Mouse (Mus musculus): ENCODE results near the gene Nfe2l3. TPM values are rescaled to one million over a fixed set of nuclear protein-coding genes. Genes with fewer than 3 reads are reported as not detected.
"Not testable (repeated sequence)": the region's sequence is repeated elsewhere in the genome, so short reads cannot be mapped to it uniquely, and the experiment has no call there.

The Nfe2l3 gene
- 5.1 and 6.2 TPM in 2 replicates for polyA plus RNA-seq (2012; rRNA removed)

DNA sequence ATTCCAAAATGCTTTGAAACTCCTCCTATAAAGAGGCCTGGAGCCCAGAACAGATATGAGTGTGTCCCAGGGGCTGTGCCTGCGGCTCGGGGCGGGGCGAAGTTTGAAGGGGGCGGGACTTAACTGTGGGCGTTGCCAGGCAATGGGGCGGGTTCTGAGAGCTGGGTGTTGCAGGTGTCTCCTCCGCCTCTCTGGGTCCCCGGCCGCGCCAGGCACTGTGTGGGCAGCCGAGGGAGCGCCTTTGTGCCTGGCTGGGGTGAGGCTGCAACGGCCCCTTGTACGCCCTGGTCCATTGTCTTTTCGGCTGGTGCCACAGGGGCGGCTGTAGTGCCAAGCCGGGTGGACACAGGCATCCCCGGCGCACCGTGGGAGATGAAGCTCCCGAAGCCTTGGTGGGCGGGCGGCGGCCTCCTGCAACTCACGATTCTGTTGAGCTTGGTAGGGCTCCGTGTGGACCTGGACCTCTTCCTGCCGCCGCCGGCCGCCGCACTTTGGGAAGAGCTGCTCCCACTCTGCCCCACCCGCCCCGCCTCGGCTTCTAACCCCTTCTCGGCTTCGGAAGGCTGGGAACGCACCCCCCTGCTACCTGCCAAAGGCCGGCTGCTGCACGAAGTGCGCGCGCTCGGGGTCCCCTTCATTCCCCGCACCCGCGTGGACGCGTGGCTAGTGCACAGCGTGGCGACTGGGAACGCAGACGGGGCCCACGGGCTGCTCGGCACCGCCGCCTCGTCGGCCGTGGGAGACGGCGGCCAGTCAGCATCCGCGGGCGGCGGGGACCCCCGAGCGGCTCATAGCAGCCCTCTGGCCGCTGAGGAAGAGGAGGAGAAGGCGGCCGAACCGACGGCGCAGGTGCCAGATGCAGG, at the start of gene Nfe2l3:
TSS of gene Nfe2l3 (plus strand) at position 136 of the 863 bp plus-strand sequence.
- Histone ChIP-seq H3K27me3 (ENCODE audit: control insufficient read depth, insufficient read depth, low read length) (no peaks in the 10 kb centered on the region; the same call in 1 of the 2 replicates), H3K4me3 (replicated peaks; ENCODE audit: insufficient read depth, low read depth, low read length) (peak within 1 kb of the TSS; percentile 34), H3K27ac (ENCODE audit: insufficient read depth, low read length) (no peak within 1 kb of the TSS), H3K4me1 (ENCODE audit: control insufficient read depth, insufficient read depth, low read length) (no peaks in the 10 kb centered on the region)
- 1% methylated on average over 74 of the region's 74 CpGs for WGBS
- peak; percentile 30 to 39 for DNase-seq
- TF ChIP-seq CTCF (IDR thresholded peaks at IDR 0.05; ENCODE audit: borderline replicate concordance, insufficient read depth, low read depth, low read length) (no peak), POLR2A (IDR thresholded peaks at IDR 0.05; ENCODE audit: borderline replicate concordance, insufficient read depth, low read length) (no peak)

DNA sequence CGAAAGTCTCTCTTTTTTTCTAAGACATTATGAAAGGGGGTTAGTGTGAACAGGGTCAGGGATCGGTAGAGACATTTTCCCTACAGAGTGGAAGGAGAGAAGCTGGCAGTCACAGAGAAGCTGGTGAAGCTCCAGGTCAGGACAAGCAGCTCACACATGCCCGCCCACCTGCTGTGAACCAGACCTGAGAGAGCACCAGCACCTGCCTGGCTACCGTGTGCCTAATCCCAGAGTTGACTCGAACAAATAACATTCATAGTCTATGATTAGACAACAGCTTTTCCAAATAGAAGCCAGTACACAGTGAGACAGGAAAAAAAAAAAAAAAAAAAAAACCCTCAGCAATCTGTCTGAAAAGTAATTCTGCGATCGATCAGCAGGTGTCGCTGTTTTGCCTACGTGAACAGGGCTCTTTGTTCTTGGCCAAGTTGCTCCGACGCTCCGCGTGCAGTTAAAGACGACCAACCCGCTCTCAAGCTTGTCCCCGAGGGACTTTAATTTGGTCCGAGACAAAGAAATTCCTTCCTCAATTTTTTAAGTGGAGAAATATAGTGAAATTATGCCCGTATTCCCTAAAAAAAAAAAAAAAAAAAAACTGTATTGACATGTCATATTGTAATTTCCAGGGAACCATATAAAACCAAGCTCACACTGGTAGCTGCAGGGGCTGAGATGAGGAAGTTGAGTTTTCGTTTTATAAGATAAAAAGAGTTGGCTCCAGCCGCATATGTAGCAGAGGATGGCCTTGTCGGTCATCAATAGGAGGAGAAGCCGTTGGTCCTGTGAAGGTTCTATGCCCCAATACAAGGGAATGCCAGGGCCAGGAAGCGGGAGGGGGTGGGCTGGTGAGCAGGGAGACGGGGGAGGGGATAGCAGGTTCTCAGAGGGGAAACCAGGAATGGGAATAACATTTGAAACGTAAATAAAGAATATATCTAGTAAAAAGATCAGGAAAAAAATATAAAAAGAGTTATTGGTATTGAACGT, 48.4 kb upstream of the Nfe2l3 start:
- no peaks in the 10 kb centered on the region for H3K4me1 ChIP-seq (ENCODE audit: control insufficient read depth, insufficient read depth, low read length)
- H3K4me3 ChIP-seq (replicated peaks; ENCODE audit: insufficient read depth, low read depth, low read length): no peak overlapping the region
- H3K27me3 ChIP-seq (ENCODE audit: control insufficient read depth, insufficient read depth, low read length): no peaks in the 10 kb centered on the region
- 15% methylated on average over 26 of the region's 26 CpGs for WGBS
- H3K27ac ChIP-seq (ENCODE audit: insufficient read depth, low read length): no peak overlapping the region
- TF ChIP-seq CTCF (IDR thresholded peaks at IDR 0.05; ENCODE audit: borderline replicate concordance, insufficient read depth, low read depth, low read length): peak; percentile 75
- no peak for TF ChIP-seq POLR2A (IDR thresholded peaks at IDR 0.05; ENCODE audit: borderline replicate concordance, insufficient read depth, low read length)
- peak; percentile 79 to 85 for DNase-seq

DNA sequence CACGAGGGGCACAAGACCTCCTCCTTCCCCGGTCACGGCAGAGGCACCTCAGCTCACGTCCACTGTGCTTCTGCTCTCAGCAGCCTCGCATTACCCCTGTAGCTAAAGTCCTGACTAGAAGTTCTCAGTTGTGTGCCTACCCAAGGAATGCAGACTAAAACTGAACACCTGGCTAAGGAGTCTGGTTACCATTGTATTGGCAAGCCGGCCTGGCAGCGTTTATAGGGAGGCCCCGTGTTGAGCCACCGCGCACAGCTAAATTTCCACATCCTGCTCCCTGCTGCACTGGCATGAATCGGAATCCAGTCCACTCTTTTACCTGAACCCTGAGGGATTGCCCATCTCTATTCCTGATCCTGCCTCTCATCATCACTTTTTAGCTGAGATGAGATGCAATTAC, 42.0 kb upstream of the Nfe2l3 start:
- no peak overlapping the region for H3K27ac ChIP-seq (ENCODE audit: insufficient read depth, low read length)
- 70% methylated on average over 11 of the region's 11 CpGs for WGBS
- no peak for DNase-seq
- H3K27me3 ChIP-seq (ENCODE audit: control insufficient read depth, insufficient read depth, low read length): no peaks in the 10 kb centered on the region
- no peak for TF ChIP-seq CTCF (IDR thresholded peaks at IDR 0.05; ENCODE audit: borderline replicate concordance, insufficient read depth, low read depth, low read length)
- TF ChIP-seq POLR2A (IDR thresholded peaks at IDR 0.05; ENCODE audit: borderline replicate concordance, insufficient read depth, low read length): no peak
- peaks cover 4% of the 10 kb centered on the region for H3K4me1 ChIP-seq (ENCODE audit: control insufficient read depth, insufficient read depth, low read length)
- no peak overlapping the region for H3K4me3 ChIP-seq (replicated peaks; ENCODE audit: insufficient read depth, low read depth, low read length)

DNA sequence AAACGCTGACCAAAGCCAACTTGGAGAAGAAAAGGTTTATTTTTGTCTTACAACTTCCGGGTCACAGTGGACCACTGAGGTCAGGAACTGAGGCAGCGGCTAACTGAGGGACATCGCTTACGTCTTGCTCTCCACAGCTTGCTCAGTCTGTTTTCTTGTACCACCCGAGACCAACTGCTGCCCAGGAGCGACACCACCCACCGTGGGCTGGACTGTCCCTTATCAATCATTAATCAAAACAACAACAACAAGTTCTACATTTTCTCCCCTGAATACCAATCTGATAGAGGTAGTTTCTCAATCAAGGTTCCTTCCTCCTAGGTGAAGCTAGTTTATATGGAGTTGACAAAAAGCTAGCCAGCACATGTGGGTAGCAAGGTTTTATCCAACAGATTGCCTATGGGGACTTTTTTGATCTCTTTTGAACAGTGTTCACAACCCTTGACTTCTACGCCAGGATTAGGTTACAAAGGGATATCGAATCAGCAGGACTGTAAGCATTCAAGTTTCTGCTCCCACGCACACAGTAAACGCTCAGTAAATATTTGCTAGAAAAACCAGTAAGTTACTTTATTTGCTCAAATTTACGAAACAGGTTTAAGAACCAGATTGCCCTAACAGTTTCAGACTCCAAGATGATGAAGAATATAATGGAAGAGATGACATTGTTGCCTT, 40.5 kb upstream of the Nfe2l3 start:
- Histone ChIP-seq H3K27ac (ENCODE audit: insufficient read depth, low read length) (no peak overlapping the region), H3K4me3 (replicated peaks; ENCODE audit: insufficient read depth, low read depth, low read length) (no peak overlapping the region), H3K27me3 (ENCODE audit: control insufficient read depth, insufficient read depth, low read length) (no peaks in the 10 kb centered on the region), H3K4me1 (ENCODE audit: control insufficient read depth, insufficient read depth, low read length) (peaks cover 4% of the 10 kb centered on the region)
- DNase-seq: no peak
- TF ChIP-seq POLR2A (IDR thresholded peaks at IDR 0.05; ENCODE audit: borderline replicate concordance, insufficient read depth, low read length) (no peak), CTCF (IDR thresholded peaks at IDR 0.05; ENCODE audit: borderline replicate concordance, insufficient read depth, low read depth, low read length) (no peak)
- WGBS: 86% methylated on average over 13 of the region's 13 CpGs

DNA sequence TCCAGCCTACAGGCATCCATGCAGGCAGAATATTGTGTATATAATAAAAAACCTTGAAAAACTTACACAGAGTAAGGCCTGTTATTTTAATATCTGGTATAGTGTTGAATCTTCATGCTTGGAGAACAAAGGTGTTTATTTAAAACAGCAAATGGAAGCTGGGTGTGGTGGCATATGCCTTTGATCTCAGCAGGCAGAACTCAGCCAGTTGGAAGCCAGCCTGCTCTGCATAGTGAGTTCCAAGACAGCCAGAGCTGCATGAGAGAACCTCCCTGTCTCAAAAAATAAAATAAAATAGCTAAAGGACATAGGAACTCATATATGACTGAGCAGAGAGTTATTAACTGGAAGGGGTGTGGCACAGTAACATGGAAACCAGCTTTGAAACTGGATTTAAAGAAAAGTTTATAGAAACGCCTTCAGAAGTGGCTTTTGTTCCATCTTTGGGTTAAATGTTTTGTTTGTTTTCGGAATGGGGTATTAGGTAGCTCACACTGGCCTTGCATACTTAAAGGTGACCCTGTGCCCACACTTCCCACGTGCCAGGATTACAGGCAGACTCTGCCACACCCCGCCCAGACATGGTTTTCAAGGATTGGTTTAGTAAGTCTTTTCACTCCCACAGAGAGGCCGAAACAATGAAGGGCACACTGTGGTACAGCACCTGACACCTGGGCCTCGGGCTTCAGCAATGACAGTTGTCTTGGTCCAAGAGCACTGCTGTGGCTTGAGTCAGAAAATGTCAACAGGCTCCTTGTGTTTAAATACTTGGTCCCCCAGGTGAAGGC, 38.9 kb upstream of the Nfe2l3 start:
- H3K4me1 ChIP-seq (ENCODE audit: control insufficient read depth, insufficient read depth, low read length): peaks cover 4% of the 10 kb centered on the region
- H3K4me3 ChIP-seq (replicated peaks; ENCODE audit: insufficient read depth, low read depth, low read length): no peak overlapping the region
- TF ChIP-seq CTCF (IDR thresholded peaks at IDR 0.05; ENCODE audit: borderline replicate concordance, insufficient read depth, low read depth, low read length) (no peak), POLR2A (IDR thresholded peaks at IDR 0.05; ENCODE audit: borderline replicate concordance, insufficient read depth, low read length) (no peak)
- H3K27me3 ChIP-seq (ENCODE audit: control insufficient read depth, insufficient read depth, low read length): no peaks in the 10 kb centered on the region
- WGBS: 72% methylated on average over 6 of the region's 6 CpGs
- DNase-seq: peak in 1 of 2 experiments; percentile 30
- no peak overlapping the region for H3K27ac ChIP-seq (ENCODE audit: insufficient read depth, low read length)

DNA sequence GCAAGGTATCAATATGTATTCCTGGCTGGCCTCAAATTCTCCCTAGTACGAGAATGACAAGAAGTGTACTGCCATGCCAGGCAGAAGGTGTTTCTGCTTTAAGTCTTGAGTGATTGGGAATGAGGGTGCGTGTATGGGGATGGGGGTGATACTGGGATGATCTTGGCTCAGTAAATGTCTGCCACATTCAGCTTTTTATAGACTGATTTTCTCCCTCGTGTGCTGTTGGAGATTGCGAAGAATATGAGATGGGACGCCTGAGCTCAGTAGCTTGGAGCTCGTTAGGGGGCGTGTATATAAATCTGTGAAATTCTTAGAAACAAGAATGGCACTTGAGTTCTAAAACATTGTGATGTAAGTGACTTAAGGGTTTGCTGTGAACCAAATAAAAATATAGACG, 38.1 kb upstream of the Nfe2l3 start:
- H3K27ac ChIP-seq (ENCODE audit: insufficient read depth, low read length); H3K27me3 ChIP-seq (ENCODE audit: control insufficient read depth, insufficient read depth, low read length); H3K4me3 ChIP-seq (replicated peaks; ENCODE audit: insufficient read depth, low read depth, low read length); DNase-seq; H3K4me1 ChIP-seq (ENCODE audit: control insufficient read depth, insufficient read depth, low read length): not testable (repeated sequence)
- 92% methylated on average over 8 of the region's 8 CpGs for WGBS

DNA sequence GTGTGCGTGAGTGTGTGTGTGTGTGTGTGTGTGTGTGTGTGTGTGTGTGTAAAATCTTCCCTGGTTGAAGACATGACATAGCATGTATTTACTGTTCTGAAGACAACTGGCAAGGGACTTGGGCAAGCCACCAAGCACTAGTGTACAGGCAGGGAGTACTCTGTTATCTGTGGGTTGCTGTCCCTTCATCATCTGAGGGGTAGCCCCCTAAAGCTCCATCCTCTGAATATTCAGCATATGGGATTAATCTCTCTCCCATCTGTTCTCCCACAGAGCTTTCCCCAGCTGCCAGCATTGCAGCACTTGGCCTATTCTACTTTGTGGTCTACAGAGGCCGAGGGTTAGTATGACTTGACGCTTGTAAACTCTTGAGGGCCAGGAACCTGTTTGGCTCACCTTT, 37.5 kb upstream of the Nfe2l3 start:
- not testable (repeated sequence) for H3K4me1 ChIP-seq (ENCODE audit: control insufficient read depth, insufficient read depth, low read length); DNase-seq; H3K4me3 ChIP-seq (replicated peaks; ENCODE audit: insufficient read depth, low read depth, low read length); H3K27me3 ChIP-seq (ENCODE audit: control insufficient read depth, insufficient read depth, low read length); H3K27ac ChIP-seq (ENCODE audit: insufficient read depth, low read length)
- 59% methylated on average over 3 of the region's 3 CpGs for WGBS
